Comparison of ENCODE assay signal across 11 mouse cellular contexts in genomic region chr12:83044621-83044990, GRCm38 (mm10).
DNase-seq lines count a peak whose midpoint lies in the region; ATAC-seq lines count a peak whose summit lies in the region.
"Had no signal": no experiment of that assay in that cellular context is flagged by ENCODE, and none has a peak within 500 bp of the region (broad histone marks: within the 10 kb centered on the region; RNA-seq: fewer than 3 reads in every experiment).

No protein-coding gene starts in this region.

- no peaks in the 10 kb centered on the region for H3K9me3 ChIP-seq in heart, embryonic 16.5 days (replicated peaks; ENCODE audit: control insufficient read depth, low read length)
- H3K9me3 ChIP-seq in heart, embryonic 11.5 days (replicated peaks; ENCODE audit: control insufficient read depth, low read length) = no peaks in the 10 kb centered on the region
- H3K9me3 ChIP-seq in hindbrain, embryonic 12.5 days (replicated peaks) = no peaks in the 10 kb centered on the region
- H3K9me3 ChIP-seq in neural tube, embryonic 13.5 days = no peaks in the 10 kb centered on the region

- H3K27me3 ChIP-seq in heart, embryonic 16.5 days (ENCODE audit: control insufficient read depth, insufficient read depth, low read length) = no peaks in the 10 kb centered on the region
- H3K27me3 ChIP-seq in heart, embryonic 11.5 days (ENCODE audit: control insufficient read depth, insufficient read depth, low read length) = no peaks in the 10 kb centered on the region
- H3K27me3 ChIP-seq in hindbrain, embryonic 12.5 days = no peaks in the 10 kb centered on the region
- H3K27me3 ChIP-seq in neural tube, embryonic 13.5 days = no peaks in the 10 kb centered on the region

- peaks cover 19% of the 10 kb centered on the region for H3K4me1 ChIP-seq in heart, embryonic 16.5 days (ENCODE audit: control insufficient read depth, insufficient read depth, low read length)
- peaks cover 14% of the 10 kb centered on the region; the same call in 1 of the 2 replicates for H3K4me1 ChIP-seq in heart, embryonic 11.5 days (ENCODE audit: control insufficient read depth, insufficient read depth, low read length)
- H3K4me1 ChIP-seq in hindbrain, embryonic 12.5 days = peaks cover 31% of the 10 kb centered on the region
- peaks cover 54% of the 10 kb centered on the region for H3K4me1 ChIP-seq in neural tube, embryonic 13.5 days (replicated peaks)

- no peak overlapping the region for H3K4me3 ChIP-seq in heart, embryonic 16.5 days (ENCODE audit: low read length)
- H3K4me3 ChIP-seq in heart, embryonic 11.5 days (ENCODE audit: low read depth, low read length) = no peak overlapping the region
- H3K4me3 ChIP-seq in hindbrain, embryonic 12.5 days = no peak overlapping the region
- no peak overlapping the region for H3K4me3 ChIP-seq in neural tube, embryonic 13.5 days
- H3K4me3 ChIP-seq: erythroblast, embryonic 14.5 days; heart, adult 2 months had no signal

- DNase-seq in embryo, embryonic 9.5 days (ENCODE audit: extremely low spot score) = peak; percentile 13
- no peak for DNase-seq in gastrocnemius, adult 18-20 months (ENCODE audit: low spot score)
- no peak for DNase-seq in lung, postnatal 36 days
- DNase-seq in left cerebral cortex, adult 8-10 months (ENCODE audit: low spot score in 2 of 2) = no peak
- DNase-seq: lung, adult 18-20 months had no signal

- no peak for ATAC-seq in heart, embryonic 16.5 days (replicated peaks; ENCODE audit: extremely low read depth, insufficient read depth, low FRiP score)
- no peak for ATAC-seq in heart, embryonic 11.5 days (replicated peaks; ENCODE audit: insufficient number of reproducible peaks, low FRiP score, low TSS enrichment)
- peak; percentile 82 for ATAC-seq in hindbrain, embryonic 12.5 days (ENCODE audit: low FRiP score)
- peak; percentile 75 for ATAC-seq in neural tube, embryonic 13.5 days (ENCODE audit: low read depth)

- 29% methylated on average over 4 of the region's 4 CpGs for WGBS in heart, embryonic 16.5 days
- 22% methylated on average over 4 of the region's 4 CpGs for WGBS in heart, embryonic 11.5 days (ENCODE audit: insufficient replicate concordance)
- 10% methylated on average over 4 of the region's 4 CpGs for WGBS in hindbrain, embryonic 12.5 days
- WGBS in neural tube, embryonic 13.5 days = 7% methylated on average over 4 of the region's 4 CpGs

- H3K27ac ChIP-seq in heart, embryonic 16.5 days (ENCODE audit: low read length) = peak overlapping the region; percentile 41; the same call in 1 of the 2 replicates
- H3K27ac ChIP-seq in heart, embryonic 11.5 days (ENCODE audit: low read depth, low read length) = no peak overlapping the region
- H3K27ac ChIP-seq in hindbrain, embryonic 12.5 days = peak overlapping the region; percentile 82
- H3K27ac ChIP-seq in neural tube, embryonic 13.5 days (replicated peaks) = peak overlapping the region; percentile 88
- H3K27ac ChIP-seq: heart, adult 2 months had no signal

- H3K4me2 ChIP-seq in heart, embryonic 16.5 days (ENCODE audit: low read depth, low read length) = 0 out of 2 replicates have a peak overlapping the region, but pooled peaks have one; percentile 13
- no peak overlapping the region for H3K4me2 ChIP-seq in heart, embryonic 11.5 days
- peak overlapping the region; percentile 25; the same call in 1 of the 2 replicates for H3K4me2 ChIP-seq in hindbrain, embryonic 12.5 days (replicated peaks)
- peak overlapping the region; percentile 44 for H3K4me2 ChIP-seq in neural tube, embryonic 13.5 days

- H3K36me3 ChIP-seq in heart, embryonic 16.5 days (ENCODE audit: control insufficient read depth, insufficient read depth) = no peaks in the 10 kb centered on the region
- no peaks in the 10 kb centered on the region for H3K36me3 ChIP-seq in heart, embryonic 11.5 days (ENCODE audit: control insufficient read depth, insufficient read depth, low read length)
- H3K36me3 ChIP-seq in hindbrain, embryonic 12.5 days = no peaks in the 10 kb centered on the region
- H3K36me3 ChIP-seq in neural tube, embryonic 13.5 days = no peaks in the 10 kb centered on the region

- H3K9ac ChIP-seq in heart, embryonic 16.5 days (ENCODE audit: low read length) = no peak overlapping the region
- no peak overlapping the region for H3K9ac ChIP-seq in heart, embryonic 11.5 days (ENCODE audit: low read depth, low read length)
- no peak overlapping the region for H3K9ac ChIP-seq in hindbrain, embryonic 12.5 days
- H3K9ac ChIP-seq in neural tube, embryonic 13.5 days = 0 out of 2 replicates have a peak overlapping the region, but pooled peaks have one; percentile 13

Comparison
In these comparisons a context has a peak if more than half of its experiments do, and no peak if none do; other contexts are left out.
1. ATAC-seq: peak in hindbrain, embryonic 12.5 days (single experiment) and neural tube, embryonic 13.5 days (single experiment); none in heart, embryonic 16.5 days (single experiment) and heart, embryonic 11.5 days (single experiment).